Comparison of ENCODE assay signal across 9 mouse cellular contexts in the genomic region with DNA sequence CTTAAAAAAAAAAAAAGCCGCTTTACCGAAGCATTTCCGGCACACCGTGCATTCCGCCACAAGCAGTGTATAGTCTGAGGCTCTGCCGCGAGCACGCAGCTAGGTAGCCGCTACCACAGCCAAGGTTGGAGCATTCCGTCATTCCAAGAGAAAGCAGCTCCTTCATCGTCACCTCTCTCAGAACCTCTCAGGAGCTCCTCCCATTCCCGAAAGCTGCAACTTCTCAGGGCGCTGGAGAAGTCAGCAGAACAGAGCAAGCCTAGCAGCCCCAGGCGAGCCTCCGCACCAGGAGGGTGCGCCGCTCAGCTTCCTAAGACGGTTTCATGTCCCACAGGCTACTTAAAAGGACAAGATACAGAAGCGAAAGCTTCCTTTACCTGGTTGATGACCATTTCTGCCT. TPM values are rescaled to one million over a fixed set of nuclear protein-coding genes. Genes with fewer than 3 reads are reported as not detected.
DNase-seq lines count a peak whose midpoint lies in the region; ATAC-seq and TF ChIP-seq lines count a peak whose summit lies in the region.
"Had no signal": no experiment of that assay in that cellular context is flagged by ENCODE, and none has a peak within 500 bp of the region (broad histone marks: within the 10 kb centered on the region; RNA-seq: fewer than 3 reads in every experiment).

No protein-coding gene starts in this region.

- peak; percentile 11 for DNase-seq in adrenal gland, adult 2 months
- no peak for DNase-seq in adrenal gland, postnatal 4 days (ENCODE audit: low spot score in 2 of 2)
- peak; percentile 10 to 27 for DNase-seq in urinary bladder, postnatal 36 days (ENCODE audit: low spot score in 2 of 2)
- DNase-seq in urinary bladder, adult 2 months (ENCODE audit: low spot score) = no peak
- peak; percentile 60 for DNase-seq in lung, embryonic 14.5 days
- peak; percentile 22 for DNase-seq in yolk sac, embryonic 10.5 days (ENCODE audit: low spot score)
- DNase-seq in c-Kit-positive CD71-positive TER-119-positive erythroid progenitor cells, embryonic 14.5 days (ENCODE audit: low spot score) = no peak
- DNase-seq in neural tube, embryonic 10.5 days (ENCODE audit: extremely low spot score, low spot score) = no peak

- no peaks in the 10 kb centered on the region for H3K27me3 ChIP-seq in lung, embryonic 14.5 days (ENCODE audit: insufficient read depth, low read length)
- H3K27me3 ChIP-seq: midbrain, embryonic 13.5 days had no signal

- WGBS in lung, embryonic 14.5 days = 52% methylated on average over 19 of the region's 19 CpGs

- no peak for ATAC-seq in lung, embryonic 14.5 days (ENCODE audit: insufficient read depth)
- ATAC-seq: midbrain, embryonic 13.5 days had no signal

- no peaks in the 10 kb centered on the region for H3K4me1 ChIP-seq in lung, embryonic 14.5 days (ENCODE audit: insufficient read depth)

- H3K9me3 ChIP-seq in lung, embryonic 14.5 days (ENCODE audit: low read depth, low read length) = no peaks in the 10 kb centered on the region
- H3K9me3 ChIP-seq: midbrain, embryonic 13.5 days had no signal

- TF ChIP-seq CTCF in lung, embryonic 14.5 days (IDR thresholded peaks at IDR 0.05; ENCODE audit: low read depth) = no peak

- H3K4me3 ChIP-seq in lung, embryonic 14.5 days (ENCODE audit: low read depth, low read length) = 0 out of 2 replicates have a peak overlapping the region, but pooled peaks have one; percentile 1
- H3K4me3 ChIP-seq: midbrain, embryonic 13.5 days had no signal

- peak overlapping the region; percentile 45 for H3K4me2 ChIP-seq in lung, embryonic 14.5 days
- H3K4me2 ChIP-seq: midbrain, embryonic 13.5 days had no signal

- H3K27ac ChIP-seq in lung, embryonic 14.5 days (ENCODE audit: low read depth) = no peak overlapping the region
- H3K27ac ChIP-seq: midbrain, embryonic 13.5 days had no signal

- no peaks in the 10 kb centered on the region for H3K36me3 ChIP-seq in lung, embryonic 14.5 days (ENCODE audit: insufficient read depth)
- H3K36me3 ChIP-seq: midbrain, embryonic 13.5 days had no signal

- no peak overlapping the region for H3K9ac ChIP-seq in lung, embryonic 14.5 days
- H3K9ac ChIP-seq: midbrain, embryonic 13.5 days had no signal

RNA-seq across cellular contexts. Expression of a gene that starts 24.1 kb away (rescaled TPM):
- total RNA-seq in adrenal gland, adult 2 months (2021) = 10 to 100 TPM; 88.4 to 89.9 TPM
- polyA plus RNA-seq in adrenal gland, adult 2 months (2012; rRNA removed) = 45.7 and 62.8 TPM in 2 replicates
- 100 to 1,000 TPM; 102 to 112 TPM for total RNA-seq in adrenal gland, postnatal 4 days (2021)
- polyA plus RNA-seq in urinary bladder, adult 2 months (2012; rRNA removed) = 86.0 and 86.3 TPM in 2 replicates
- 283 and 284 TPM in 2 replicates for polyA plus RNA-seq in lung, embryonic 14.5 days (2014; fragmentation: Nextera tagmentation; extraction: Ambion mirVana)

Comparison
In these comparisons a context has a peak if more than half of its experiments do, and no peak if none do; other contexts are left out.
1. DNase-seq: peak in adrenal gland, adult 2 months (single experiment), urinary bladder, postnatal 36 days (2 of 2), lung, embryonic 14.5 days (single experiment) and yolk sac, embryonic 10.5 days (single experiment); none in adrenal gland, postnatal 4 days (0 of 2), urinary bladder, adult 2 months (single experiment), c-Kit-positive CD71-positive TER-119-positive erythroid progenitor cells, embryonic 14.5 days (single experiment) and neural tube, embryonic 10.5 days (single experiment).